Mouse (Mus musculus): ENCODE data around the gene Dnah5.

GRCm38 (mm10) chr15:28322533-28322932 lies 119.0 kb downstream of the Dnah5 start:
- no peak for TF ChIP-seq CTCF (IDR thresholded peaks at IDR 0.05; ENCODE audit: extremely low read depth, insufficient read depth, insufficient read length, insufficient replicate concordance)
- no peak for TF ChIP-seq POLR2A (IDR thresholded peaks at IDR 0.05; ENCODE audit: low read depth, low read length)

All from spleen, adult 2 months (tissue).